Mouse (Mus musculus) myocyte (in vitro differentiated cells): ENCODE data around the gene Cog1.

Experiments used
- MAX ChIP-seq: IDR thresholded peaks from one replicate; pipeline ENCODE4 v1.6.1; 2011; ENCODE audit warnings: low read depth, mild to moderate bottlenecking, control low read depth
- POLR2A ChIP-seq: IDR thresholded peaks from one replicate; pipeline ENCODE4 v1.6.1; 2011; ENCODE audit warnings: low read depth, mild to moderate bottlenecking, control low read depth, moderate library complexity; ENCODE audit not compliant: insufficient read length
- POLR2AphosphoS2 ChIP-seq: IDR thresholded peaks from one replicate; pipeline ENCODE4 v1.6.1; 2011; ENCODE audit warnings: low read depth, control low read depth; ENCODE audit not compliant: insufficient read length
- REST ChIP-seq: IDR thresholded peaks from one replicate; pipeline ENCODE4 v1.6.1; 2011; ENCODE audit warnings: mild to moderate bottlenecking, control low read depth, moderate library complexity; ENCODE audit not compliant: insufficient read depth, insufficient read length
- USF1 ChIP-seq: IDR thresholded peaks from one replicate; pipeline ENCODE4 v1.6.1; 2011; ENCODE audit warnings: low read depth, mild to moderate bottlenecking, control low read depth, moderate library complexity

DNA sequence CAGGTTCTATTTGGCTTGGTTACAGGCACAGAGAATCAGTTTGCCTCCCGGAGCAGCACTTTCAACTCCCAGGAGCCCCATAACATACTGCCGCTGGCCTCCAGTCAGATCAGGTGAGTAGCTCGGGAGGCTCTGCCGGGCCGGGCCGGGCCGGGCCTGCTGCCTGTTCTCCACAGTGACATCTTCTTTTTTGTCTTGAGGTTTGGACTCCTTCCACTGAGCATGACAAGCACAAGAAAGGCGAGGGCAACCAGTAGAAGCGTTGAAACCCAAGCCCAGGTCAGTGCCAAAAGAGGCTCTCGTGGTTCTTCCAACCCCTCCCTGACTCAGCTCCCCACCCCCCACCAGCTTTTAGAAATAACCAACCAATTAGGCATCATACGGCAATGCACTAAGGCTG is 12.0 kb downstream of the Cog1 start:
- no peak for TF ChIP-seq POLR2A
- TF ChIP-seq REST = no peak
- TF ChIP-seq POLR2AphosphoS2 = no peak
- TF ChIP-seq MAX = no peak
- TF ChIP-seq USF1 = no peak
